Mouse (Mus musculus) 416B (cell line): ENCODE results near the gene Slc35g1.

Source experiments
- DNase-seq: peaks from one replicate; pipeline ENCODE4 v3.0.0; 2011; ENCODE audit warnings: low read depth

Slc35g1 gene

DNA sequence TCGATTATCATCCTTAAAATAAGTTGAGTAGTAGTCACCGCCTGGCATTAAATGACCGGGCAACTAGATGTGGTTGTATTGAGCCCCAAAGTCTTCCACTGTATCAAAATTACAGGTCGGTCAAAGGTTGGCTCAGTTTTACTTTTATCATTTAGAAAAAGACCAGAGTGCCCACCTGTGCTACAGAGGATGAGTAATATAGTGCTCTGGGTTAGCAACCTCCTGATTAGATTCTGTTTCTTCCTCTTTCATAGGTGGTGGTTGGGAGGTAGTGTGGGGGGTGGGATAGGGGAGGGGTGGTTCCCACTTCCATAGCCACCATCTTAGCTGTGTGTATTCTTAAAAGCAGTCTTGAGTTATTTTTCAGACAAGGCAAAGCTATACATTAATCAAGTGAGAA lies 7.9 kb upstream of the Slc35g1 start:
- DNase-seq, result no peak

DNA sequence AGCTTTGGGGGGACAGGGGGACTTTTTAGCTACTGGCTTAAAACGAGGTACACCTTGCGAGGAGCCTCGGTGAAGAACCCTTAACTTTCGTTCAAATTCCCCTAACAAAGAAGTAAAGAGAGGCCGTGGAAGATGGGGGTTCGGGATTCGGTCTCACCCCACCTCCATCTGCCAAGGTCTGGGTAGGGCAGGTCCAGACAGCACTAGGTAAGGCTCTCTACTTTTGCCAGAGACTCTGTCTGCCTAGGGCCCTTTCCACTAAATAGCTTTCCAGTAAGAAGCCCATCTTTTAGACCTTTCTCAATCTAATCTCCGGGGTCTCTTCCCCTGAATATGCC lies 822 bp downstream of the Slc35g1 start:
- peak; percentile 16 for DNase-seq

DNA sequence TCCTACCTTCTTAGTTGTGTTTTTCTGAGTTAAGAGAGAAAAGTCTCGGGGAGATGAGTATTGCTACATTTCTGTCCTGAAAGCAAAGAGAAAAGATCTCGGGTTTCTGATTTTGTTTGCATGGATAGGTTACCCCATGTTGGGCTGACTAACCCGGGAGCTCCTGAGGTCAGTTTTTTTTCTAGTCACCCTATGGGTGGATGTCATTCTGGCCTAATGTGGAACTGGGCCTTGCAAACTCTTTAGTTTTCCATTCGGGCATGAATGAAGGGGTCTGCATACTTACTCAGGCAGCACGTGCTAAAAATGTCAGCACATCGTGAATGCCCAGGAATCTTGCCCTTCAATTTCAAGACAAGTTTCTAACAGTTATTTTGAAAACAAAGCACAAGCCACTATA lies 1.2 kb downstream of the Slc35g1 start:
- DNase-seq, result peak; percentile 47

DNA sequence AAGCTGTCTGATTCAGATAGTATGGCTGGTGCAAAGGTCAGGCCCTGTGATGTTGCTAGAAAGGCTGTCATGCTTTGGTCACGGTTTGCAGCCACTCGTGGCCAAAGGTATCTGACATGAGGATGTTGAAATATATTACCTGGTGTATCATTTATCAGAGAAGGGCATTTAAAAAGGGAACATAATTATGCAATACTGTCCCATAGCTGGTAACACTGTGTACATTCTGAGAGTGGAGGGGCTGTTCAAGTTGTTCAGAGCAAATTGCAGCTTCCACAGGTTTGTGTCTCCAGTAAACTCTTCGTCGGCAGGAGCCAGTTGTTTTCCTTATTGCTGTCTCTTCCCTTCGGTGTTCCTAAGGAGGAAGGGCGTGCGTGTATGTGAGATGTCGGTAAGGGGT lies 3.2 kb downstream of the Slc35g1 start:
- DNase-seq, result no peak

DNA sequence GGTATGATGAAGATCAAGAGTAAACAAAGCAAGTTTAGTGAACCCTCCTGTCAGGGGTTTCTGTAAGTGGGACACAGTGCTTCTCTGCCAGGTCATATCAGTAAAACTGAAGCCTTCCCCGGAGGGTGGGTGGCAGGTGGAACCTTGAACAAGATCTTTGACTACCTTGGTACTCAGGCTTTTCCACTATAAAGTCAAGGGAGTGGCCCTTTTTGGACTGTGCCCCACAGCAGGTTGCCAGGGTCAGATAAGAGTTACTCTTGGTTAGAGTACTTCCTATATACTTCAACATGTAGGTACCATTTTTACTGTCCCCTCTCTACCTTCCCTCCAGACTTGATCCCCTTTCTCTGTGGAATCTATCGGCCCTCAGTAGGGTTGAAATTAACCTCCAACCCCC lies 5.1 kb downstream of the Slc35g1 start:
- no peak for DNase-seq

DNA sequence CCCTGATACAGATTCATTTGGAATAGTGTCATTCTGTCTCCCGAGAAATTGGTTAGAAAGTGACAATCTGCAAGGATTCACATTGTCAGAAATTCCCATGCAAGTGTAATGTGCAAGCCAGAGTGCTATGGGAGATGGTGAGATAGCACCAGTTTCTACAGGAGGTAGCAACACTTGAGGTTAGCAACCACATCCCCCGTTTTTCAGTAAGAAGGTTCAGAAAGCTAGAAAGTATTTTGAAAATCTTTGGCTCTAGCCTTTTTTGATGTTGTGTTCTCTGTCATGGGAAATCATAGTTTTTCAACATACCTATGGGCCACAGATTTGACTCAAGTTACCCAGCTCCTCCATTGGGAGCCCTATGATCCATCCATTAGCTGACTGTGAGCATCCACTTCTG lies 5.6 kb downstream of the Slc35g1 start:
- DNase-seq, result peak; percentile 37

DNA sequence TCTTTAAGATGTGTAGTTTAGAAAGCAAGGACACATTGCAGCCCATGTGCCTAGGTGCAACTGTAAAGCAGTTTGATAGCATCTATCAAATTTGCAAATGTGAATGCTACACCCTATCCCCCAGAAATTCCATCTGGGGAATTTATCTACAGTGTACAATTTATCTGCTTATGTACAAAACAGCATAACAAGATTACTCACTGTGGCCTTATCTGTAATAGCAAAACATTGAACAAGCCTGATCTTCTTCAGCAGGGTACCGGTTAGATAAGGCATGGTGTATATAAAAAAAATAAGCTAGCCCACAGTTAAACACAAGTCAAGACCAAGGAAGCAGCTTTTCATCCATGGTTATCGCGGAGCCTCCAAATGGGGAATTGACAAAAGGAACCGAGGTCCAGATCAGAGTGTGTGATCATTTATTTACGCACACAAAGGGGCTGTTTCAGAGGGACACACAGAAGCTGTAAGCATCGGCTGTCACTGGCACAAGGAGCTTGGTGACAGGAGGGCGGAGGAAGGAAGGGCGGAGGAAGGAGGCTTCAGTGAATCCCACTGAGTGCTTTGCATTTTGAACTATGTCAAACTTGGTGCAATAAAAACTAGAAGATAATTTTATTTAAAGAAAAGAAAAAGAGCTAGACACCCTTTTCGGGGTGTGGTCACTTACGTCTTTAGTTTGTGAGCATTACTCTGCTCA lies 14.7 kb downstream of the Slc35g1 start:
- no peak for DNase-seq

DNA sequence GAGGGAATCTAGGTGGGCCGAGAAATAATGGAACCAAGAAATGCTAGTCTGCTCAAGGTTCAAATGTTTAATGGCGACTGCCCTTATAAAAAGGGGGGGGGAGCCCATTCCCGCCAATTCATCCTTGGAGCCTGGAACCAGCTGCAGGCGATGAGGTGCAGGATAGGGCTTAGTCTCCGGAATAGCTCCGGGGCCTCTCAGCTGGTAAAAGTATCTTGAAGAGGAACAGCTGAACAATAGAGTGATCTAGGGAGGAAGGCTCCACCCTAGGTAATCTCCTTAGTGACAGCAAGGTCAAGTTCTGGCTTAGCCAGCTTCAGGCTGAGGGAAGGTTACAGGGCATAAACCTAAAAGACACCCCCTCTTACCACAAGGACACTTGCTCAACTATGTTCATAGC lies 18.1 kb downstream of the Slc35g1 start:
- DNase-seq, result no peak

DNA sequence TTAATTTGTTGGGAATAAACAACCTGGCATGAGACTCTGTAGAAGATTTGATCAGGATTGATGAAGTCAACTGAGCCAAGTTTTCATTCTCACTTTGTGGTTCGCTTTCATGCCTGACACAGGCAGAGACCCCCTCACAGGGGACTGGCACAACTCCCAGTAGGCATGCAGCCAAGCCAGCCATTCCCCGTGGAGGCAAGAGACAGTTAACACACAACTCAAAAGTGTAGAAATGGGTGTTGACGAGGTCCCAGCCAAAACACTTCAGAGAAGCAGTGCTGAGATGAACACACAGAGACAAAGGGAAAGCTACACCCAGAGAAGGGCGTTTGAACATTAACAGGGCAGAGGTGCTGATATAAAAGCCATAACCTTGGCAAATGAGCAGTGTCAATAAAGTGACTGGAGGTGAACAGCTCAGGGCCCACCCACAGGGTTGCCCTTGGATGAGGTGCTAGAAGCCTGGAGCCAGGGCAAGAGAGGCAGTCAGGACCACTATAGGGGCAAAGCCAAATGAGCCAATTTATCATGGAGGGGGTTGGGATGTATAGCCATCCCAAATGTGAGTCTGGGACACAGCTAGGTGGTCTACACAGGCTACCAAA lies 23.1 kb downstream of the Slc35g1 start:
- no peak for DNase-seq

DNA sequence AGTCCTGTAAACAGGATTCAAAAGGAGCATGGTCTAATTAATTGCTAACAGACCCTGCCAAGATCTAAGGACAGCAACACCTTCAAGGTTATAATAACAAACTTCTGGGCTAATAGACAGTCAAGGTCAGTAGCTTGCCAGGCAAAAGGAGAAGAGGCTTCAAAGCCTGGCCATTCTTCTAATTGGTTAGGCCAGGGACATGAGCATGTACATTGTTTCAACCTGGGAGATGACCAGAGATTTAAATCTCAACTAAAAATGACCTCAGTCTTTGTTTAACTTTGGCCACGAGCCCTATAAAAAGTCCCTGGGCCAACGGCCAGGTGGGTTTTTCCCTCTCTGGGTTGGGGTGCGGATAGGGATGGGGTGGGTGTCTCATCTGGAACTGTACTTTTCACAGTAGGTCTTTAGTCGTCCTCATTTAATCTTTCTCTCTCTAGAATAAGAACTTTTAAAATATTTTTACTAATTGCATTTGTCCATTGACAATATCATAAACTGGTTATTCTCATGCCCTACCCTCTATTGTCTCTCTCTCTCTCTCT lies 25.0 kb downstream of the Slc35g1 start:
- DNase-seq, result no peak

DNA sequence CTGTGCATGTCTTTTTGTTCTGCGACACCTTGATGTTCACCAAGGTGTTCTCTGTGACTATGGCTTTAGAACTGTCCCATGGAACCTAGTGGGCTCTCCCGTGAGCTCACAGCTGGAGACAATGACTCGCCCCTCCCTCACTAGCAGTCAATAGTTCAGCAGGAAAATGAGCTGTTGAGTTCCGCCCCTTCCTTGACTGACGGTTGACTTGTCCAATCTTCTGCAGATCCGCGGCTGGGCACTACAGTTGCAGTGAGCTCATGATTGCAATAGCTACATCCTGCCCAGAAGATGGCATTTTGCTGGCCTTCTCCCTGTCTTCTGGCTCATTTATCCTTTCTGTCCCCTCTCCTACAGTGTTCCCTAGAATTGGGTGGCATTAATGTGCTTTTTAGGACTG lies 25.7 kb downstream of the Slc35g1 start:
- peak; percentile 63 for DNase-seq

DNA sequence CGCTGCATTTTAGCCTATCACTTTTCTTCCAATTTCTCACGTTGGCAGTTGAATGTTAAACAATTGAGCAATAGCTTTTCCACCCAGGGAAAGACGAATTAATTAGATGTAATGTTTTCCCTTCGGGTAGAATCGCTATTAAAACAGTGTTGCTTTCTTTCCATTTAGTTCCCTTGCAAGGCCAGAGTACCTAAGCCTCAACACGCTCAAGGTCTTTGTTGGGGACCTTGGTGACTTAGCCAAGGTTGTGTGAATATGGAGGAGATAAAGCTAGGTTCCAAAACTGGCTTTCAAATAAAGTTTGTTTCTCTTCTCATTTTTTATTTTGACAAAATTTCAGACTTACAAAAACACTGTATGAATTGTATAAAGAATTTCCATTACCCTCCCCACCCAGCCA lies 27.1 kb downstream of the Slc35g1 start:
- no peak for DNase-seq

DNA sequence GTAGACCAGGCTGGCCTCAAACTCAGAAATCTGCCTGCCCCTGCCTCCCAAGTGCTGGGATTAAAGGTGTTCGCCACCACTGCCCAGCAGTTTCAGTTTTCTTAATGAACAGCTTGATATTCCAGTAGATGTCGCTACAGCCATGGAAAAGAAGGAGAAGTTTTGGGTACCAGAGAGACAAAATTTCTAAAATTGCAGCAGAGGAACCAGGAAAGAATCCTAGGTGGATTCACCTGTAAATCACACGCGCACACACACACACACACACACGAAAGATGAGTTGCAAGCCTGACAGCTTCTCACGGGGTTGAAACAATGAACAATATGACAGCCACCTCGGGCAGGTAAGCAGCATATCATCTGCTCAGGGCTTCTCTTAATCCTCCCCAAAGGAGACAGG lies 28.1 kb downstream of the Slc35g1 start:
- DNase-seq, result peak; percentile 44

DNA sequence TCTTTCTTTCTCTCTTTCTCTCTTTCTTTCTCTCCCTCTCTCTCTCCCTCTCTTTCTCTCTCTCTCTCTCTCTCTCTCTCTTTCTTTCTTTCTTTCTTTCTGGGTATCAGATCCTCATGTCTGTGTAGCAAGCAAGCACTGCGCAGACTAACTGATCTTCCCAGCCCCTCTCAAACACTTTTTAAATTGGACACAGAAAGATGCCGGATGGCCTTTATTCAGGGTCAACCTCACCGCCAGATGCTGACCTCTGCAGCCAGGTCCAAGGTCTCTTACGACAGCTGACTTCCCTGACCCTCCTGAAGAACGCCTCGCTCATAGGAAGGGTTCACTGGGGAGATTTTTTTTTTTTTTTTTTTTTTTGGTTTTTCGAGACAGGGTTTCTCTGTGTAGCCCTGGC lies 28.8 kb downstream of the Slc35g1 start:
- DNase-seq, result no peak

DNA sequence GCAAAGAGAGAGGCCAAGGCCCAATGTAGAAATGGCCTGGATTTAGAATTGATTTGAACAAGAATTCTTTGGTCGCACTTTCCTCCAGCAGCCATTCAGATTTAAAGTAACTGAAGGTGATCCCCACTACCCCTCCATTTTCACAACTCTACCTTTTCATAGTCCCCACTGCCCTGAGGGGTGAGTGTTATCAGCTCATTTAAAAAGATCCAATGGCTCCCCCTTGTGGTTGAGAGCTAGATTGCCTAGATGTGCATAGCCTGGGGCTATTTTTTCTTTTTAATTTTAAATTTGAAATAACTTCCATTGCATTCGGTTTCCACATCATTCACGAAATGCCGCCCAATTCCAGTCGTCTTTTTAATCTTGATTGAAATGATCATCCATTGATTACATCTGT lies 33.5 kb downstream of the Slc35g1 start:
- peak; percentile 64 for DNase-seq

DNA sequence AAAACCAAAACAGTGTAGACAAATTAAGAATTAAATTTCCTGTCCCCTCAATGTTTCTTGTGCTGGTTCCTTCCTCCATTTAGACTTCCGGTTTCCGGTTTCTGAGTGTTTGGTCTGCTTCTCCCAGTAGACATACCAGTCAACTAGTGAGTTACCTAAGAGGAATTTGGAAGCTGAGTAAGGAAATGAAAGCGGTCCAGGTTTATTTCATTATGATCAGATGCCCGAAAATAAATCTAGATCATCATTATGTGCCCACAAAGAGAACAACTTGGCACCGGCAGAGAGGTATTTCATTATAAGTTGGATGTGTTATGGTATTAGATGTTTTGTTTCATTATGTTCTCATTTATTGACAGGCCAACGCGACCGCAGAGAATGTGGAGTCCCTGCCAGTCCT lies 34.7 kb downstream of the Slc35g1 start:
- no peak for DNase-seq

DNA sequence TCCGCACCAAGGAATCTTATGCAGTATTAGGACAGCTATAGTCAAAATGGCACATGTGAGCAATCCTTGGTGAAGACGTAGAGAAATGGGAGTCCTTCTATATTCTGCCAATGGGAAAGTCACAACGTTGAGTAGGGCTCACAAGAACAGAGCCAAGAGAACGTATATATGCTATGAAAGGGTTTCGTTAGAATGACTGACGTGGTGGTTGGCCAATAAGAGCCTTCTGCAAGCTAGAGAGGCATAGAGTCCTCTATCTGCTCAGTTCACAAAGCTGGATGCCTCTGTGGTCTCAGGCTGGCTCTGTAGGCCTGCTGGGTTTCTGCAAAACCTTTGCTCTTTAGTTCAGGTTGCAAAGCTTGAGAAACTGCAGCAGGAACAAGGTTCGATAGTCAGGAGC lies 35.5 kb downstream of the Slc35g1 start:
- no peak for DNase-seq

DNA sequence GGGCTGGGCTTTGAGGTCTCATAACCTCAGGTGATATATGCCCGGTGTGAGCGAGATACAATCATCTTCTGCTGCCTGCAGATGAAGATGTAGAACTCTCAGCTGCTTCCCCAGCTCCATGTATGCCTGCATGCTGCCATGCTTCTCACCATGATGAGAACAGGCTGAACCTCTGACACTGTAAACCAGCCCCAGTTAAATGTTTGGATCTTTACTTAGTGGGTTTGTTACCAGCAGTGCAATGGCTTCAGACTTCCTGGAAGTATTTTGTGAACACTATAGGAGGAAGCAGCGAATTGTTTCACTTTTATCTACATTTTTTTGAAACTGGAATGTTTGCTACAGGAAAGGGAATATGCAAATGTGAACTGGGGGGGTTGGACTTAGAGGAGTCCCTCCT lies 36.2 kb downstream of the Slc35g1 start:
- DNase-seq, result peak; percentile 11

DNA sequence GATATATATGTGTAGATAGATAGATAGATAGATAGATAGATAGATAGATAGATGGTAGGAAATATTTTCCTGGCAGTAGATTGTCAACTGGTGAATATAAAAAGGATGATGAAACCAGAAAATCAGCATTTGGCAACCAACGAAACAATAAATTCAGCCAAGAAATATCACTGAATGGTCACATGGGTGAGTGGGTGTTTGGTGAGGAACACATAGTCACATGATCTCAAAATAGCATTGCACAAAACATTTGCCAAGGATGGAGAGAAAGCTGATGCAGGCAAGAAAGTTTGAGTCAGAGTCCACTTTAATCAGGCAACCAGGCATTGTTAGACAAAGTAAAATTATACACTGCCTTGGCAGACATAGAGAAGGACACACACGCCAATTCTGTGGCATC lies 37.6 kb downstream of the Slc35g1 start:
- DNase-seq, result no peak

DNA sequence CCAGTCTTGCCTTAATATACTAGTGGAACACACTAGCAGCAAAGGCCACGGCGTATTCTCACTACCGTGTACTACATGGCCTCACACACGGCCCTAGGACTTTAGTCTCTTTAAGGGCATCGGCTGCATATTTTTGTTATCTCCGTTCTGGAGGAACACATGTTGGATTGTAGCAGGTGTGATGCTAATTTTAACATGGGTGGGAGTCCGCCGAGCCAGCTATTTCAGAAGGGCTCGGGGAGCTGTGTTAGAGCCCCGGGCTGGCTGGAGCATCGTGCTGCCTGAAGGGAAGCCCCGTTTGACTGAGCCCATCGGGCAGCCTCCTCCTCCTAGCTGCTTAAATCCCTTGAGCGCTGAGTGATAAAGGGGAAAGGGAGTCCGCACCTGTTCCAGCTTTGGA lies 39.4 kb downstream of the Slc35g1 start:
- DNase-seq, result no peak

DNA sequence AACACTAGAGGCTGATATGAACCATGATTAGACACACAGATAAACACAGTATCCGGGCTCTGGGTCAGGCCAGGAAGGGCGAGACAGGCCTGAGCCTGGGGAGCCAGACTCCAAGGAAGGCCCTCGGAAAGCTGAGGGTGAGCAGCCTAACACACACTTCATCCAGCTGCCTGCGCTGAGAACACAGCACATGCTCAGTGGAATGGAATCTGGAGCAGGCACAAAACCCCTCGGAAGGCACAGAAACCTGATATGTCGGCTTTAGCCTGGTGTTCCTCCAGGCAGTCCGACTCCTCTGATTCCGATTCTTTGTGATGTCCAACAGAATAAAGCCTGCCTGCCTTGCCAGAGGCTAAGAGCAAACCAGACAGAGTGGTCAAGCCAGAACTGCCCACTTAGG lies 46.1 kb downstream of the Slc35g1 start:
- no peak for DNase-seq

DNA sequence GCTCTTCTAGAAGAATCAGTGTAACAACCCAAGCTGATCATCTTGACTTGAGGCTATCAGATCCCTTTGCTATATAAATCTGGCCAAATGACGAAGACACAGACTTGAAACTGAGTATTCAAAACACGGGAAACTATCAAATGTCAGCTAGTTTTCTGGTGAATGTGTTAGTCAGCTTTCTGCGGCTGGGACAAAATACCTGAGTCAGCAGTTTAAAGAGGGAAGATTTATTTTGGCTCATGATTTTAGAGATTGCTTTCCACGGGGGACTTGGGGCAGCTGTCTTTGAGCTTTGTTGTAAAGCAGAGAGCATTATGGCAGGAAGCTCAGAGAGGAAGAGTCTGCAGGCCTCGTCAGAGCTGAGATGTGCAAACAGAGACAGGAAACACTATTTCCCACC lies 50.0 kb downstream of the Slc35g1 start:
- no peak for DNase-seq
